Mouse (Mus musculus): ENCODE measurements around the gene Lacc1.
"Not testable (repeated sequence)": the region's sequence is repeated elsewhere in the genome, so short reads cannot be mapped to it uniquely, and the experiment has no call there.

Lacc1 gene

GRCm38 (mm10) chr14:77036226-77037046 is at the start of gene Lacc1, which contains the start of gene Ccdc122:
Gene Lacc1 (minus strand): TSS chr14:77036904.
Gene Ccdc122 (plus strand): TSS chr14:77036772.
- DNase-seq: peak; percentile 98

DNA sequence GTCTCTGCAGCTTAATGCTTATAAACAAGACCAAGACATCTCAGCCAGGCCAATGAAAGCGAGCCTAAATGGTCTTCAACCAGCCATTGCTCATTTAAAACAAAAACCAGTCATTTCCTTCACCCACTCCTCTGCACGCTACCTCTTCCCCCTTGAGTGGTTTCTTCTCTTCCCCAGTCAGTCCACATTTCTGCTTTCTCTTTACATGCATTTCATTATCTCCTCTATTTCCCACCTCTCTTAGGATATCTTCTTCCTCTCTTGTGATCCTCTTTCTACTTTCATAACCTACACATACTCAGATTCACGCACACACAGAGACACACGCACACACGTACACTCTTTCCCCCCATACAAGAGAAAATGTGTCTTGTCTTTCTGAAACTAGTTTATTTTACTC is 44.5 kb upstream of the Lacc1 start:
- DNase-seq: no peak

- no peak for DNase-seq
Measured at GRCm38 (mm10) chr14:77069361-77069760, 32.7 kb upstream of the Lacc1 start.

DNA sequence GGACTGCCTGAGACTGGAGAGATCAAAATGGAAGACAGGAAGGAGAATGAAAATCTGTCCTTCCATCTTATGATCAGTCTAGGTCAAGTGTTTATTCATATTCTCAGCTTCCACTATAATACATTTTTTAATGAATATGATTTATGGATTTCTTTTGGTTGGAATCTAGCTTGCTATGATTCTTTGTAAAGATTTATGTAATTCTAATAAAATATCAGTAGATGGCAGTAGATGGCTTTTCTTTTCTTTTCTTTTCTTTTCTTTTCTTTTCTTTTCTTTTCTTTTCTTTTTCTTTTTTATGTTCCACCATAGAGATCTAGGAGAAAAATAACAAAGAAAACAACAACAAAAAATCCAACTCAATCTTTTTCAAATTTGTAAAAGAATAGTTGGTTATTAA is 16.6 kb upstream of the Lacc1 start:
- DNase-seq: no peak

DNA sequence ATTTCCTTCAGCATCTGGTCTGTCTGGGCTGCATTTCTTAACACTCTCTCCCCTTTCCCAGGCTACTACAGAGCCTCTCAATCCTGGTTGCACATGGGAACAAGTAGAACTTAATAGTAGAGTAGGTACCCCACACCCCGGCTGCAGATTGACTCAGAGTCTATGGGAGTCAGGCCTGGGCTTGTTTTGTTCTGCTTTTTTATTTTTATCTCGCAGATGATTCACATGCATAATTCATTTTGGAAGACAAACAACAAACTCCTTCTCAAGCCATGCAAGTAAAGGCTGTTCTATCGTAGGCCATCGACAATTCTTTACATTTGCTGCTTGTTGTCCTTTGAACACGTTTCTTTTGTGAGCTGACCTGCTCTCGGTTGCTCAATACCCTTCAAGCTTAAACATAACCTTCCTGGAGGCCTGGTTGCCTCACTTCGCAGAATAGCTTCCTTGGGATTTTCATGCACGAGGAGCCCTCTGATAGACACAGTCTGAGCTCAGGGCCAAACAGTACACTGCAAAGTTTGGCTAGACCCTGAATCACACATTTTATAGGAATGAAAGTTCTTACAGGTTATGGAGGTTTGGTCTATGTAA is 1.2 kb upstream of the Lacc1 start:
- peak; percentile 63 for DNase-seq

DNA sequence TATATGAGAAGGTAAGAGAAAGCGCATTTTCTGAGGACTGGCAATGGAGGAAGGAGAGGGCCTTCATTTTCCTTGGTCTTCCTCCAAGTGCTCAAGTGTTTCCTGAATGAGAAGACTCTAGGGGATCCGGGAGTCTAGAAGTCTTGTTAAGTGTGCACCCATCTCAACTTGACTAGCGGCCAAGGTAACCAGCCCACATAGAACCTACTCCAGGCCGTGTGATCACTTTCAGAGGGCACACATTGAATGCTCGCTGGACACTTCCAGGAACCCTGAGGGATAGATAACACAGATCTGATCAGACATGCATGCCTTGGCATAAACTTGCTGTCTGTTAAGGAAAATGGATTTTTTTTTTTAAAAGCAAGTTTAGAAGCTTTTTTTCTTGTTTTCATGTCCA is 626 bp upstream of the Lacc1 start:
- peak; percentile 83 for DNase-seq

- DNase-seq: no peak
Measured at GRCm38 (mm10) chr14:77034970-77035369, 1.7 kb downstream of the Lacc1 start.

DNA sequence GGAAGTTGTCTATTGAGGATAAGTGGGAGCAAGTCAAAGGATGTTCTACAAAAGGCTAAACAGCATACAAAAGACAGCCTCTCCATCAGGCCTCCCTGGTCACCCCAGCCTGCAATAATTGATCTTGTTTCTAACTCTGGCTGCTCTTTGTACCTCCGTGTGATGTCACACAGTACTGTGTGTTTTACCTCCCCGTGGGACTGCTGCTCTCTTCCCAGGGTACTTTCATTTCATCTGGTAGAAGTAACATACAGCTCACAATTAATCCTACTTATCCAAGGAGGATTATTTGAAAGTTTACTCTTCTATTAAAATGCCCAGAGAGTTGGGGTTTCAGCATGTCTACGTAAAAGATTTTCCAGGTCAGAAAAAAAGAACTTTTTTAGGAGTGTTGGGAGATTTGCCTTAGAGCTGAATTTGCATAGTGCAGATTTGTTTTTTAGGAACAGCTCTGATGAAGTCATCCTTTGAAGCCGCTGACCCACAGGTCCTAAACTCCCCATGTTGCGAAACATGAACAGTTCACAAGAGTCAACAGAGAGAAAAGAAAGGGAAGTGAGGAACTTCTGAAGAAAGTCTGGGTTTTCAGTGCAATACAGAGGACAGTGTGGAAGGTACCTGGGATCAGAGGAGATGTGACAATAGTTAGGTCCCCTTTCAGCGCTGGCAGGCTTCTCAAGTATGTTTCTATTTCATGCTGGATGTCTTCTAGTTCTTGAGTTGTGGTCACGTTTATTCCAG is 2.4 kb downstream of the Lacc1 start:
- DNase-seq: peak; percentile 92

DNA sequence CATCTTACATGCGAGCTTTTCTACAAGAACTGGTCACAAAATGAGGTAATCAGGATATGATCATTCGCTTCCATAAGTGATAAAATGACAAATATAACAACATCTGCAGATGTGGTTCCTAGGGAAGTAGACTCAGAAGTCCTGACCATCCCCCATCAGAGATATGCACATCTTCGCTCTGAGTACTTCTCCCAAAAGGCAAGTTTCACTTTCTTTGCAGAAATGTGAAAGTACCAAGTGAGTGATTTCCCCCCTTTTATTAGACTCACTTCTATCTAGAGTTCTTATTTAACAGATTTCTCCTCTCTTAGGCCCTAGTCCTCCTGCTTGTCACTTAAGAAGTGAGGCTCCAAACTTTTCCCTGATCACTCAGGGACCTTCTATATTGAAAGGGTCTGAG is 3.3 kb downstream of the Lacc1 start:
- no peak for DNase-seq

- peak; percentile 68 for DNase-seq
Measured at GRCm38 (mm10) chr14:77032433-77032832, 4.3 kb downstream of the Lacc1 start.

- no peak for DNase-seq
Measured at GRCm38 (mm10) chr14:77030808-77031207, 5.9 kb downstream of the Lacc1 start.

DNA sequence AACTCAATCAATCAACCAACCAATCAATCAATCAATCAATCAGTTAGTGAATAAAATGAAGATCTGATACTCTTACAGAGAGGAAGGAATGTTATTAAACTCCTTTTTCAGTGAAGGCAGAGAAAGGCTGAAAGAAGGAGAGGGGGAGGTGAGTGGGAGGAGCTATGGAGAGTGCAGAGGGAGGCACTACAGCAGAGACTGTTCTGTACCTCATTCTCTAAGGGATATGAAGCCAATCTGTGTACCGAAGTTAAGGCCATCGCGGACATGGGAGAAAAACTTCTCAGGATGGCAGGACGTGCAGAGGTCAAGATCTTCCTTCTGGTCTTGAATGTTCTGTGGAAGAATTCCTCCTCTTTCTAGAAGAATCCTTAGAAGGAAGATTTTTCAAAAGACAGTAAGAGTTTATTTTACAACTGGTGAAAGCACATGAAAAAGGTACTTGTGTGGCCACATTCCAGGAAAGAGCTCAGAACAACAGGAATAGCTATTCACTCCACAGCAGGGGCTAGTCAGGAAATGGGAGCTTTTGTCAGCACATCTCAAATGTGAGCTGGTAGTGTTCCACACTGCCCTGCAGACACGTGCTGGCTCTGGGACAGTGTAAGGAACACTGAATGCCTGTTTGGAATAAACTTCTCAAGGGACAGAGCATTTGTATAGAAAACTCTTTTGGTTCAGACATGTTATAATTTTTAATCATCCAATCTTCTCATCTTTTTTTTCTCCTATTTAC is 7.2 kb downstream of the Lacc1 start:
- peak; percentile 11 for DNase-seq

DNA sequence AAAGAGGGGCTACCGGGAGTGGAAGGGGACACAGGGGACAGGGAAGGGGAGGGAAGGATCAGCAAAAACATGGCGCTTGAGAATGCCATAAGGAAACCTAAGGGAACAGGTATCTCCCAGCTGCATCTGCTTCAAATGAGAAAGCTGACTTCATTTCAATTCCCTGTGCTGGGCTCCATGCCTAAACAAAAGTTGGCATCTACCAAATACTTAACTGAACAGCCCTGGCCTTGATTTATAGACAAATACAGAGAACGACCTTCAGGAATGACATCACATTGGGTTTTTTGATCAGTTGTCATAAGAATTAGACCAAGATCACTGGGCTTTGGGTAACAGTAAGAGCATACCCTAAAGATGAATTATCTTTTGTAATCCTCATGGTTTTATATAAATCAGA is 12.2 kb downstream of the Lacc1 start:
- DNase-seq: peak; percentile 33

DNA sequence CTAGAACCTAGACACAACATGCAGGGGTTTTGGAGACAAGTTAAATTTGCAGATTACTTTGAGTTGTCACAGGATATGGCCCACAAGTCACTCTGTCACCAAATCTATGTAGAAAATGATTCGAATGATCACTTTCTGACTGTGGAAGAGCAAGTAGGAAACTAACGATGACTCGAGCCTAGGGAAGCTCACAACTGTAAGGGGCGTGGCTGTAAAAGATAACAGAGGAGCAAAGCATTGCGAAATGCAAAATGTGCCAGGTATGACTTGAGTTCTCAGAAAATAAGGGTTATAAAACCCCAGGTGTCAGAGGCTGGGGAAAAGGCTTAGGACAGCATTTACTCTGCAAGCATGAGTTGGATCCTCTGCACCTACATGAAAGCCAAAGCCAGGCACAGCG is 19.5 kb downstream of the Lacc1 start:
- DNase-seq: no peak

- DNase-seq: not testable (repeated sequence)
Measured at GRCm38 (mm10) chr14:77016783-77017182, 19.9 kb downstream of the Lacc1 start.

GRCm38 (mm10) chr14:77011804-77012203 is 24.9 kb downstream of the Lacc1 start:
- DNase-seq: no peak

GRCm38 (mm10) chr14:77008238-77008637 is 28.5 kb downstream of the Lacc1 start:
- peak; percentile 94 for DNase-seq

- peak; percentile 79 for DNase-seq
Measured at GRCm38 (mm10) chr14:77005566-77005965, 31.1 kb downstream of the Lacc1 start.

- no peak for DNase-seq
Measured at GRCm38 (mm10) chr14:77004740-77005139, 32.0 kb downstream of the Lacc1 start.

DNA sequence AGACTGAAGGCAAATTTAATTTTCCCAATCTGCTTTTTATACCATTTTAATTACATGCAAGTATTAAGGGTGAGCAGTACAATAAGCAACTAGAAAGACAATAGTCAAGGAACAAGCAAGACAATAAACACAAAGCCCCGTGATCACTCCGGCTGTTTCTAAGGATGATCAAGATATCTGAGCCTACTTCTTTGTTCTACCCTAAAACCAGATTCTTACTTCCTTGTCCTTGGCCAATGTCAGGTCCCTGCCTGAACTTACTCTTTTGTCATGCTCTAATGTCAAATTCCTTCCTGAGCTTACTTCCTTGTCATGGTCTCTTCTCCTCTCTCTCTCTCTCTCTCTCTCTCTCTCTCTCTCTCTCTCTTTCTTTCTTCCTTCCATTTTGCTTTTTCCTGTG is 46.4 kb downstream of the Lacc1 start:
- DNase-seq: not testable (repeated sequence)

DNA sequence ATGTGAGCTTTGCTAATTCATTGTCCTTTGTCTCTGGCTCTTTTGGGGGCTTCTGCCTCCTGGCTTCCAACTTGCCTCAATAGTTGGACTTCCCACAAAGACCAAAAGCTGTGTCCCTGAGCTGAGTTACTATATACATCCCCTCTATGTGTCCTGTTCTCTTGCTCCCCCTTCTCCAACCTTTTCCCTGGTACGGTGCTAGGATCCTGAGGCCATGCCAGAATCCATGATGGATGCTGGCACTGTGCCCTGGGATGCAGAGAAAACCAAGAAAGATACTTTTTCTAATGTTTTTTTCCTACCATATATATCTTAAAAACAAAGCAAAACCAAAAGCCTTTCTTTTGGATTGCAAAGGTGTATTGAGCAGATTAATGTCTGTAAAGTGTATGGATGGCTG is 54.9 kb downstream of the Lacc1 start:
- DNase-seq: no peak

DNA sequence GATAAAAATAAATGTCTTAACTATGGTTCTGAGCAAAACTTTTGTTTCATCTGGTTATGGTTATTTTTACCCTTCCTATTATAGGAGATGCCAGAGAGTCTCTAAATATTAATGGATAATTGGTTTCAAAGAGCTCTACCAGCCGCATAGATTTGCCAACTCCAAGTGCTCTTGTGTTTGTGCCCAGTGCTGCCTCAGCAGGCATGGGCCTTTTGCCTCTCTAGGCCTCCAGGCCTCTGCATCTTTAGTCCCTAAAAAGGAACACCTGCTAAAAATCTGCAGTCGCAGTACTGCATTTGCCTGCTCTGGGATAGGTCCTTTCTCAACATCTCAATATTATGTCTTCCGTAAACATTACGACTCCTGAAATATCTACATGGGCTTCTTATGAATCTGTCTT is 55.5 kb downstream of the Lacc1 start:
- DNase-seq: no peak

GRCm38 (mm10) chr14:76979569-76979968 is 57.1 kb downstream of the Lacc1 start:
- no peak for DNase-seq
